Mouse (Mus musculus) CH12.LX (cell line): ENCODE results near the gene Stx16. TPM values are rescaled to one million over a fixed set of nuclear protein-coding genes. Genes with fewer than 3 reads are reported as not detected.

Experiments used
- DNase-seq: peaks from one replicate; pipeline ENCODE4 v3.0.0-alpha.2; 2013; ENCODE audit errors: extremely low read depth
- H3K27ac ChIP-seq: 2 replicates; pipeline ENCODE4 v1.5.1; 2012; ENCODE audit warnings: low read depth, mild to moderate bottlenecking, control low read depth, moderate library complexity; ENCODE audit not compliant: insufficient read depth
- H3K27me3 ChIP-seq: replicated peaks from 2 replicates; pipeline ENCODE3; 2012; ENCODE audit warnings: inconsistent platforms
- H3K36me3 ChIP-seq, 2 experiments: replicated peaks in 1 of 2; 2 replicates each; pipeline versions ENCODE3 to v1.6.1; 2012; ENCODE audit warnings: inconsistent platforms in 1 of 2, low read length in 1 of 2, mild to moderate bottlenecking in 1 of 2, mixed read lengths in 1 of 2, moderate library complexity in 1 of 2; ENCODE audit not compliant: control insufficient read depth in 1 of 2, insufficient read depth in 1 of 2
- H3K4me1 ChIP-seq, 2 experiments: 2 replicates each; pipeline ENCODE4 v1.6.1; 2012; ENCODE audit warnings: inconsistent platforms in 1 of 2, moderate library complexity in 1 of 2; ENCODE audit not compliant: insufficient read depth in 2 of 2, control insufficient read depth in 1 of 2
- H3K4me2 ChIP-seq: 2 replicates; pipeline ENCODE4 v1.6.1; 2012; ENCODE audit warnings: low read depth, mild to moderate bottlenecking, control low read depth; ENCODE audit not compliant: poor library complexity, insufficient read depth, severe bottlenecking
- H3K4me3 ChIP-seq, 3 experiments: fragments of 150-350 bp in 1 of 3; sonication (generic) in 1 of 3; replicated peaks in 1 of 3; 2 replicates each; pipeline versions ENCODE3 to v1.5.1; 2011 to 2012; ENCODE audit warnings: low read depth in 2 of 3, low read length in 2 of 3, mild to moderate bottlenecking in 2 of 3, moderate library complexity in 2 of 3, control low read depth in 1 of 3, improper control_type of control experiment in 1 of 3, inconsistent platforms in 1 of 3, mixed read lengths in 1 of 3; ENCODE audit not compliant: poor library complexity in 1 of 3
- H3K79me2 ChIP-seq: replicated peaks from 2 replicates; pipeline ENCODE4 v1.6.1; 2012; ENCODE audit warnings: mild to moderate bottlenecking, moderate library complexity; ENCODE audit not compliant: control insufficient read depth, poor library complexity, insufficient read depth, severe bottlenecking; ENCODE audit errors: extremely low read depth
- H3K9ac ChIP-seq: 2 replicates; pipeline ENCODE4 v1.6.1; 2012; ENCODE audit warnings: low read depth, mild to moderate bottlenecking, control low read depth, moderate library complexity; ENCODE audit not compliant: insufficient read depth
- H3K9me3 ChIP-seq: replicated peaks from 2 replicates; pipeline ENCODE3; 2012; ENCODE audit warnings: low read length, inconsistent platforms, mixed read lengths
- CHD1 ChIP-seq: IDR thresholded peaks from 2 replicates; pipeline ENCODE4 v1.6.1; 2012; ENCODE audit warnings: low read depth, low read length, improper control_type of control experiment, inconsistent platforms
- CHD2 ChIP-seq: IDR thresholded peaks from 2 replicates; pipeline ENCODE4 v1.6.1; 2011; ENCODE audit warnings: low read length, improper control_type of control experiment
- E2F4 ChIP-seq: IDR thresholded peaks from 2 replicates; pipeline ENCODE4 v1.6.1; 2011; ENCODE audit warnings: low read depth, low read length, improper control_type of control experiment; ENCODE audit not compliant: insufficient replicate concordance
- ELF1 ChIP-seq: IDR thresholded peaks from 2 replicates; pipeline ENCODE4 v1.6.1; 2014; ENCODE audit warnings: low read depth, mild to moderate bottlenecking, inconsistent platforms, low read length, improper control_type of control experiment
- HCFC1 ChIP-seq: IDR thresholded peaks from 2 replicates; pipeline ENCODE4 v1.6.1; 2012; ENCODE audit warnings: low read depth, mild to moderate bottlenecking, inconsistent platforms, low read length, improper control_type of control experiment
- JUN ChIP-seq: IDR thresholded peaks from 2 replicates; pipeline ENCODE4 v1.6.1; 2011; ENCODE audit warnings: low read depth, mild to moderate bottlenecking, low read length, improper control_type of control experiment, moderate library complexity; ENCODE audit not compliant: insufficient read depth
- JUND ChIP-seq: conservative IDR thresholded peaks from 2 replicates; pipeline ENCODE4 v1.6.1; 2011; ENCODE audit warnings: low read depth, low read length, improper control_type of control experiment
- MYC ChIP-seq: IDR thresholded peaks from 2 replicates; pipeline ENCODE4 v1.6.1; 2011; ENCODE audit warnings: low read depth, mild to moderate bottlenecking, improper control_type of control experiment, low read length
- NELFE ChIP-seq: IDR thresholded peaks from 2 replicates; pipeline ENCODE4 v1.6.1; 2011; ENCODE audit warnings: low read depth, low read length, improper control_type of control experiment
- POLR2A ChIP-seq: IDR thresholded peaks from 2 replicates; pipeline ENCODE4 v1.6.1; 2011; ENCODE audit warnings: low read depth, mild to moderate bottlenecking, improper control_type of control experiment, low read length
- POLR2AphosphoS2 ChIP-seq: IDR thresholded peaks from 2 replicates; pipeline ENCODE4 v1.6.1; 2011; ENCODE audit warnings: low read depth, low read length, improper control_type of control experiment
- RCOR1 ChIP-seq: conservative IDR thresholded peaks from 2 replicates; pipeline ENCODE4 v1.6.1; 2012; ENCODE audit warnings: low read depth, mild to moderate bottlenecking, inconsistent platforms, low read length, improper control_type of control experiment
- SIN3A ChIP-seq: IDR thresholded peaks from 2 replicates; pipeline ENCODE4 v1.6.1; 2012; ENCODE audit warnings: low read length, improper control_type of control experiment, inconsistent platforms
- TBP ChIP-seq: conservative IDR thresholded peaks from 2 replicates; pipeline ENCODE4 v1.6.1; 2011; ENCODE audit warnings: low read depth, low read length, improper control_type of control experiment
- UBTF ChIP-seq: IDR thresholded peaks from 2 replicates; pipeline ENCODE4 v1.6.1; 2012; ENCODE audit warnings: low read depth, mild to moderate bottlenecking, inconsistent platforms, low read length, improper control_type of control experiment, moderate library complexity
- USF1 ChIP-seq: IDR thresholded peaks from 2 replicates; pipeline ENCODE4 v1.6.1; 2014; ENCODE audit warnings: low read depth, mild to moderate bottlenecking, inconsistent platforms, low read length, improper control_type of control experiment
- ZKSCAN1 ChIP-seq: IDR thresholded peaks from 2 replicates; pipeline ENCODE4 v1.6.1; 2012; ENCODE audit warnings: low read depth, inconsistent platforms, low read length, improper control_type of control experiment, borderline replicate concordance
- ZMIZ1 ChIP-seq: IDR thresholded peaks from 2 replicates; pipeline ENCODE4 v1.6.1; 2012; ENCODE audit warnings: low read depth, mild to moderate bottlenecking, inconsistent platforms, low read length, improper control_type of control experiment
- dilution Hi-C: fragments of 300-500 bp; cut with MboI; formaldehyde crosslinking; loops from 2 replicates; pipeline ENCODE4 v1.14.3; 2020; ENCODE audit warnings: low sequenced_read_pairs; ENCODE audit not compliant: extremely low pct_unique_long_range_greater_than_20kb, extremely low pct_ligation_motif_present
- in situ Hi-C: fragments of 300-500 bp; cut with MboI; formaldehyde crosslinking; loops from 3 replicates; pipeline ENCODE4 v1.14.3; 2019; ENCODE audit warnings: low sequenced_read_pairs, low pct_ligation_motif_present, low pct_unique_long_range_greater_than_20kb, mixed read lengths
- polyA plus RNA-seq: library from polyadenylated mRNA; unstranded; fragments of >175 nt; gene quantifications from 2 replicates; pipeline ENCODE4 v1.2.1, GENCODE M21; 2012; ENCODE audit warnings: low read depth; ENCODE audit not compliant: insufficient read length
- total RNA-seq, 2 experiments: library from RNA; depleted of rRNA; stranded (reverse); fragments of 300-350 nt in 1 of 2; fragments of >200 nt in 1 of 2; gene quantifications; 2 replicates each; pipeline ENCODE4 v1.2.3; 2012 to 2014

The Stx16 gene
- total and polyA plus RNA-seq, 3 experiments: 18.8 to 33.2 (median 22.5) TPM

DNA sequence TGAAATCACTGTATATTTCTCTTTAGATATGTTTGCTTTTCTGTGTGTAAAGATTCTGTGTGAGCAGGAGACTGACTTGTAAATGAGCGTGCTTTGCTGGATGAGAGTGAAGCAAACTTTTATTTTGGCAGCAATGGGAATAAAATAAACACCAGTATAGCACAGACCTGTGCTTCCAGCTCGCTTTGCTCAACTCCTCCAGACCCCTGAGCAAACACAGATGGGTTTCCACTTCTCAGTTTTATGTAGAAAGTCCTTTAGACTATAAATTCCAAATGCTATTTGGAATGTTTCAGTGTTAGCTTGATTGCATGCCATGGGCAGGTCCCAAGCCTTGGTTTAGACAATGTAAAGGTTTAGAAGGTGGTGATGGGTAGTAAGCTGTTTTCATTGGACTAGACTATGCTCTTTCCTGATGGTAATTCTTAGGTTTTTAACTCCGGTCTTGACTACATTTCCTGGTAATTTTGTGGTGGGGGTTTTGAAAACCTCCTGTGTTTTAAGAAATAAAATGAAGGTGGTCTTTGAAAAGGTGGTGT, 6.3 kb downstream of the Stx16 start:
- no peaks in the 10 kb centered on the region for H3K9me3 ChIP-seq
- no peaks in the 10 kb centered on the region for H3K27me3 ChIP-seq
- no peak overlapping the region for H3K4me2 ChIP-seq
- H3K9ac ChIP-seq: no peak overlapping the region
- TF ChIP-seq TBP (no peak), SIN3A (no peak), MYC (no peak), USF1 (no peak), ZKSCAN1 (no peak), ELF1 (no peak), HCFC1 (no peak), CHD1 (no peak), JUND (no peak), JUN (no peak), UBTF (no peak), NELFE (no peak), ZMIZ1 (no peak), E2F4 (no peak), CHD2 (no peak), POLR2A (no peak), RCOR1 (no peak), POLR2AphosphoS2 (no peak)
- H3K4me1 ChIP-seq: peaks cover 0 to 18% of the 10 kb centered on the region in 2 experiments; a peak in 2 of 4 replicates
- DNase-seq: no peak
- H3K79me2 ChIP-seq: peaks cover 65% of the 10 kb centered on the region
- dilution Hi-C loops: no loop called here
- H3K27ac ChIP-seq: no peak overlapping the region
- H3K36me3 ChIP-seq: peaks cover 8 to 47% of the 10 kb centered on the region in 2 experiments
- in situ Hi-C loops: no loop called here
- no peak overlapping the region for H3K4me3 ChIP-seq

DNA sequence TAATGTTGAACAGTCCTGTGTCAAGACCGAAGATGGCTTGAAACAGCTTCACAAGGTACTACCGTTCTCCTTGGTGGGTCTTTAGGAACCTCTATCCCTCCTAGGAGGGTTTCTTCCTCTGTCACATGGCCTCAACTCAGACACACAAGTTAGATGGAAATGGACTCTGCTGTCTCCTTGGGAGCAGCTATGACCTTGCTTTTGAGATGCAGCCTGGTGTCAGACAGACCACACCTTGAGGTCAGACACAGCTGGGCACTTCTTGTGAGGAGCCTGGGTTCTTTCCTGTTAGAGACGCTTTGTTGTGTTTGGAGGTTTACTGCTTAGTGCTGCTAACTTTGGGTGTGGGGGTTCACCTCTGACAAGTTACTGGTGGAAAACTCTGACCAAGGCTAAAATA, 19.0 kb downstream of the Stx16 start:
- no peaks in the 10 kb centered on the region for H3K27me3 ChIP-seq
- H3K4me1 ChIP-seq: peaks cover 3 to 4% of the 10 kb centered on the region in 2 experiments; a peak in 2 of 4 replicates
- no peak for DNase-seq
- H3K9me3 ChIP-seq: no peaks in the 10 kb centered on the region
- dilution Hi-C loops (no loop called here), in situ Hi-C loops (no loop called here)
- H3K9ac ChIP-seq: no peak overlapping the region
- no peak overlapping the region for H3K4me2 ChIP-seq
- no peaks in the 10 kb centered on the region for H3K79me2 ChIP-seq
- no peak for TF ChIP-seq ZKSCAN1
- TF ChIP-seq ELF1: no peak
- TF ChIP-seq SIN3A: no peak
- peaks cover 58 to 96% of the 10 kb centered on the region in 2 experiments for H3K36me3 ChIP-seq
- H3K27ac ChIP-seq: no peak overlapping the region
- no peak overlapping the region for H3K4me3 ChIP-seq
